Mouse (Mus musculus): ENCODE data around the gene Hexb. TPM values are rescaled to one million over a fixed set of nuclear protein-coding genes. Genes with fewer than 3 reads are reported as not detected.

Gene Hexb
- 46.0 and 108 TPM in 2 replicates for polyA plus RNA-seq (2012; ENCODE audit: low replicate concordance)

GRCm38 (mm10) chr13:97197932-97198562 is at the start of gene Hexb:
Hexb (minus strand) TSS chr13:97198357.

DNA sequence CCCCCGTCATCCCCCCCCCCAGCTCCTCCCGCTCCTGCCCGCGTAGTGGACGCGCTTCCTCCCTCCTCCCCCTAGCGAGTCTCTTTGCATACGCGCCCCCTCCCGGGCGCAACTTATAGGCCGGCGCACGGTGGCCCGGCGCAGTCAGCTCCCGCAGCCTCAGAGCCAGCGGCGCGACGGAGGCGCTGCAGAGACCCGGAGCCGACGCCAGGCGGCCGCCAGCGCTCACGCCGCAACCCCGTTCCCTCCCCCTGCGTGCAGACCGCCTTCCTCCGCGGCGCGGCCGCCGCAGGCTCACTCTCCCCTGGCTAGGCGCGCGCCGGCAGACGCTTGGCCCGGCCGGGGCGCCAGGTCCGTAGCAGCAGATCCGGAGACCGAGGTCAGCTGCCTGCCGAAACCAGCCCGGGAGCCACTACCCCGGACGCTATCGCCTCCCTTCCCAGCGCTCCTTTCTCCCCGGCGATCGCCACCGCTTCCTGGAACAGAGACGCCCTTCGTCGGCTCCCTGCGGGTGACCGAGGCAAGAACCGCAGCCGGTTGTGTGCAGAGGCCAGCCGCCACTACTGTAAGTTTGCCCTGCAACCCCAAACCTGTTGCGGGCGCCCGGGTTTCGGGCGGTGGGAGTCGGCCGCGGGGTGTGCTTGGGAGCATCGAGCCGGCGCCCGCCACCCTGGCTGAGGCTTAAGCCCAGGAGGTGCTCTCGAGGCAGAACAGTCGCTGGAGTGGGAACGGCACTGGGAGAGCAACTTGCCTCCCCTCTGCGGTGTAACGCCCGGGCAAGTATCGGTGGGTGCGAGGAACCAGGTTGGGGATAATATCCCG is 43.0 kb upstream of the Hexb start, which contains the start of gene Enc1:
Enc1 (plus strand) TSS at position 141 of the 822 bp plus-strand sequence.

DNA sequence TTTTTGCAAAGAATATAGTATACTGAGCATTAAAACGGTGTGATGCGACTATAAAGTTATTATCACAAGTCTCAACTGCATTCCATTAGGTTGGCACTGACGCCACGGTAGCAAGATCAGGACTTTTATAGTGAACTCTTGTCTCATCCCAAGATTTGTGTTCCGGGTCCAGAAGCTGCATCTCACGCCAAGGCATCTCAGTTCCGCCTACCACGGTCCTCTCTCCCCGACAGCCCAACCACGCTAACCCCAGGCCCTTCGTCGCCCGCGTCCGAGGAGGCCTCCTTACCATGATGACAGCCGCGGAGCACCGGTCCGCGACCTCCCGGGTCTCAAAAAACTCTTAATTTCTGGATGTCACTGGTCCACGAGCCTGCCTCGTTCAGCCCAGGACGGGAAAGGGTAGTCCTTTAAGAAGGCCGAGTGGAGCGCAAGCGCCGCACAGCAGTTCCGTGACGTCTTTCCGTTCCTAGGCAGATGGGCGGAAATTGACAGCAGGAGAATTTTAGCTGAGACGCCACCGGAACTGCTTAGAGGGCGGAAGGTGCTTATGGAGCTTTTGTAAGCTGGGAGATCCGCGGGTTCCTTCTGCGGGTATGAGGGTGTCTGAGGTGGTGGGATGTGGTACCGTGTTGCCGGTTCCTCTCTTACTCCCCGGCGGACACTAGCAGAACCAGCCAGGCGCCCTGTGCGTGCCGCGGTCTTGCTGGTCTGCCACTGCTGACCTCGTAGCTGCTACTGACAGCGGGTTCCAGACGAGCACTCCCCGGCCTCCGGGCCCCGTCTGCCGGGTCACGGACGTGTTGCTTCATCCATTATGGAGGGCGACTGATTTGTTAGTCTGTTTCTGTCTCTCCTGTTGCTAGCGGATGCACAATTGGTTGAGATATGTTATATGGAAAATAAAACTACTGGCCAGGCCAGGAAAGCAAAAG is 60.4 kb downstream of the Hexb start, which contains the start of the genes Gfm2 and Nsa2:
Gfm2 (plus strand) TSS at position 472 of the 935 bp plus-strand sequence.
Nsa2 (minus strand) TSS at position 472 of the 935 bp plus-strand sequence.

Other genes with a start within 250 kb of the Hexb start
- gene 1700029F12Rik, start 164.0 kb downstream of the Hexb start, polyA plus RNA-seq (2012; ENCODE audit: low replicate concordance): not detected in 2 replicates
- gene Fam169a, start 131.1 kb downstream of the Hexb start, polyA plus RNA-seq (2012; ENCODE audit: low replicate concordance): not detected in 2 replicates
- gene Gm6169, start 99.1 kb downstream of the Hexb start, polyA plus RNA-seq (2012; ENCODE audit: low replicate concordance): not detected in 2 replicates
- gene Gfm2, start 60.4 kb downstream of the Hexb start, polyA plus RNA-seq (2012; ENCODE audit: low replicate concordance): 5.2 and 17.3 TPM in 2 replicates
- 10.7 and 33.7 TPM in 2 replicates for gene Nsa2, start 60.4 kb downstream of the Hexb start, polyA plus RNA-seq (2012; ENCODE audit: low replicate concordance)
- 6.0 and 7.5 TPM in 2 replicates for gene Enc1, start 42.7 kb upstream of the Hexb start, polyA plus RNA-seq (2012; ENCODE audit: low replicate concordance)

All from hematopoietic multipotent progenitor cell, adult 10-12 weeks (in vitro differentiated cells).